Mouse (Mus musculus): ENCODE data around the gene Neto2.

DNA sequence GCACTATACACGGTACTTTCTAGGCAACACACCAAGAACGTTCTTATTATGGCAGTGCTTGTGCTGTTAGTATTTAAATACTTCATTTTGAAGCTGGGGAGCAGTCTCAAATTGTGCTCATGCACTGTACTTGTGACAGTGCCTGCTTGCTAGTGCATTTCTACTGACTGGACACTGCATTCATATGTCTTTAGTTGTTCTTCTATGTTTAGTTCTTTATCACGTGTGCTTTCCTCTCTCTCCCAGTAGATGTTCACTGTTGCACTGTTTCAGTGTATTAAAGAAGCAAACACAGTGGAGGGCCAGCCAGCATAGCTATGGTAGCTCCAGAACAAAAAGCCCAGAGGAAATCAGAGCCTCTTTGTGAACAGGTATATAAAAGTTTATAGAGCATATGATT, 29.8 kb upstream of the Neto2 start:
- TF ChIP-seq POLR2A (IDR thresholded peaks at IDR 0.05; ENCODE audit: extremely low read depth, insufficient read depth, low read length) (no peak), CTCF (IDR thresholded peaks at IDR 0.05; ENCODE audit: extremely low read depth, insufficient read depth, low read length) (no peak)
